Mouse (Mus musculus) mesoderm, embryonic 11.5 days (tissue): Measurements from ENCODE around the gene Nradd.

ENCODE experiments used
- DNase-seq: peaks from one replicate; pipeline ENCODE4 v3.0.0-alpha.2; 2012; ENCODE audit warnings: low read depth, low spot score

Gene Nradd

DNA sequence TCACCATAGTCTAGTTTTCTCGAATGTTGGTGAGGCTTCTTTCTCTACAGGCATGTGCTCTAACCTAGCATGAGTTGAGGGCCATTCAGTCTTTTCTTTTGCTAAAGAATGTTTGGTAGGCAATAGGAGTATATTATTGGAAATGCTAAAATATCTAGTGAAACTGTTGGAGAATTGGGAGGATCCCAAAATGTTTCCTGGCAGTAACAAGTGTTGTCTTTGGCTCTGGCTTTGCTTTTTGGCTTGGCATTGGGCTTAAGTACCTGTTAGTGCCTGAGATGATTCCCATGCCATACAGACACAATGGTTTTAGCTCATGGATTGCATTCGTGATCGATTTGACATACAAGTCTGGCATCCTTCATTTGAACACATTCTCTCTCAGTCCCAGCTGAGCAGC lies 12.8 kb downstream of the Nradd start:
- no peak for DNase-seq

DNA sequence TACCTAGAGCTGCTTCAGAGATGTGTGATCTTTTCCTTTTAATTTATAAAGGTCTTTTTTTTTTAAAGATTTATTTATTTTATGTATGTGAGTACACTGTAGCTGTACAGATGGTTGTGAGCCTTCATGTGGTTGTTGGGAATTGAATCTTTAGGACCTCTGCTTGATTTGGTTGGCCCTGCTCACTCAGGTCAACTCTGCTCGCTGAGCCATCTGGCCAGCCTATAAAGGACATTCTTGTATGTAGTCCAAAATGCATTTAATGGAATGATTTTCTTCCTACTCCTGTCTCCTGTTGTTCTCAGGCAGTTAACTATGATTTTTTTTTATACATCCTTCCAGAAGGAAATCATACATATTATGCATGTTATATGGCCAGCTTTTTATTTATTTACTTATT lies 40.7 kb downstream of the Nradd start:
- no peak for DNase-seq

DNA sequence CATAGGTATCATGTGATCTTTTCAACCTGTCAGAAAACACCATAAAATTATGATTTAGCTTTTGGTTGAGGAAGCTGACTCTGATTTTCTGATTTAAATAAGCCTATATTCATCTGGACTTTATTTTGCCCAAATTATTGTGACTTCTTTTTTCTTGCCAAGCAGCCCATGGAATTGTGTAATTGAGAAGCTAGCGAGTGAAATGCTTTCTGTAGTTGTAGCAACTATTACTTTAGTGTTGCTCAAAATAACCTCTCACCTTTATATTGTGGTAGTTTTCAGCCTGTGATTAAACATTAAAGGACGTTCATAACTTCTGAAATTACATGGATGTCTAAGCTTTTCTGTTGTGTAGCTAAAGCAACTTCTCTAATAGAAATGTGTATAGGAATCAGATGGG lies 42.1 kb downstream of the Nradd start:
- DNase-seq, result no peak
